Mouse (Mus musculus): ENCODE results near the gene Gm21885. TPM values are rescaled to one million over a fixed set of nuclear protein-coding genes. Genes with fewer than 3 reads are reported as not detected.
"Not testable (repeated sequence)": the region's sequence is repeated elsewhere in the genome, so short reads cannot be mapped to it uniquely, and the experiment has no call there.

Gene Gm21885
- polyA plus RNA-seq, 1 experiment from 2014 or later, result not detected

DNA sequence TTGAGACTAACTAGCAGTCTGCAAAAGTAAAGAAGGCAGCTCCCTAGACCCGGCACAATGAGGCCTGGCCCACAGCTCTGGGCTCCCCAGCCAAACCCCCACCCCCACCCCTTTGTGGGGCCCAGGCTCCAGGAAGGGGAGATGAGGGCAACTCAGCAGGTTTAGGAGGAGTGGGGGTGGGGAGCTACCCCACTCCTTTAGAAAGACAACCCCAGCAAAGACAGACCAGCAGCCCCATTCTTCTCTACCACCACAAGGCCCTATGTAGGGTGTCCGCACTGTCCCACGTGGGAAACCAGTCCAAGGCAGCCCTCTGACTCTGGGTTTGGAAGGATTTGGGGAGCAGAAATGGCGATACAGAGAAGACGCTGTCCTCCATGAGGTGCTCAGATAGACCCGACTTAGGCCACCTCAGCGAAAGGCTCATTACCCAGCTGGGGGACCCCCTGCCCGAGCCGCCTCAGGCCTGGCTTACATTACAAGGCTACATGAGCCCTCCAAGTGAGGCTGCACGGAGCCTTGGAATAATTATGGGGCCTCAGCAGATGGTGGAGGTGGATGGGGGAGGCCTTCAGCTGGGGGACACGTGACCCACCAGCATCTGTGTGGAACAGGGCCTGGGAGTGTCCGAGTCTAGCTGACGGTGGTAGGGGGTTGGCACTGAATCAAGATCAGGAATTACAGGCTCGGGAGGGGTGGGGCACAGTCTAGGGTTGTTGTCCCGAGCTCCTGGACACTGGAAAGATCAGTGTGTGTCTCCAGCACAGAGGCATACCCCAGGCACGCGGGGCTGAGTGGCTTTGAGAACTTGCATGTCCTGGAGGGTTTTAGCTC, 35.5 kb upstream of the Gm21885 start, which contains the start of gene Wfikkn2:
TSS of gene Wfikkn2 (minus strand) at position 51 of the 834 bp plus-strand sequence.
- Histone ChIP-seq H3K9ac (replicated peaks) (no peak within 1 kb of the TSS), H3K9me3 (replicated peaks) (no peaks in the 10 kb centered on the region), H3K27ac (replicated peaks) (peak within 1 kb of the TSS; percentile 48; the same call in 1 of the 2 replicates), H3K4me3 (replicated peaks) (no peak within 1 kb of the TSS), H3K4me2 (no peak within 1 kb of the TSS), H3K4me1 (peaks cover 34% of the 10 kb centered on the region), H3K27me3 (replicated peaks) (0 out of 2 replicates have a peak, but pooled peaks cover 9% of the 10 kb centered on the region), H3K36me3 (no peaks in the 10 kb centered on the region)
- ATAC-seq (ENCODE audit: low FRiP score), result no peak
- 46% methylated on average over 17 of the region's 17 CpGs for WGBS

DNA sequence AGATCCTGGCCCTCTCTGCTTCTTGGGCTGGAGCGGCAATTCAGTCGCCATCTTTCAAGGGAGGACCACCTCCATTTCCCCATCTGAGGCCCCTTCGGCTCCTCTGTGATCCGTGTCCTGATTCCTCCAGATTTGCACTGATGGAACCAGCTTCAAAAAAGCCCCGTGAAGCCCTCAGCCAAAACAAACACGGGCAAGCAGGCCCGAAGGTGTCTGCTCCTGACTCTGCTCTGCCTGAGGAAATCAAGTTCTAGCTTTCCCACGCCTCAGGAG, 34.9 kb upstream of the Gm21885 start:
- ATAC-seq (ENCODE audit: low FRiP score), result no peak
- Histone ChIP-seq H3K9ac (replicated peaks) (no peak overlapping the region), H3K9me3 (replicated peaks) (no peaks in the 10 kb centered on the region), H3K4me3 (replicated peaks) (no peak overlapping the region), H3K27ac (replicated peaks) (peak overlapping the region; percentile 23; the same call in 1 of the 2 replicates), H3K4me2 (no peak overlapping the region), H3K4me1 (peaks cover 34% of the 10 kb centered on the region), H3K36me3 (no peaks in the 10 kb centered on the region), H3K27me3 (replicated peaks) (0 out of 2 replicates have a peak, but pooled peaks cover 9% of the 10 kb centered on the region)
- 62% methylated on average over 8 of the region's 8 CpGs for WGBS

DNA sequence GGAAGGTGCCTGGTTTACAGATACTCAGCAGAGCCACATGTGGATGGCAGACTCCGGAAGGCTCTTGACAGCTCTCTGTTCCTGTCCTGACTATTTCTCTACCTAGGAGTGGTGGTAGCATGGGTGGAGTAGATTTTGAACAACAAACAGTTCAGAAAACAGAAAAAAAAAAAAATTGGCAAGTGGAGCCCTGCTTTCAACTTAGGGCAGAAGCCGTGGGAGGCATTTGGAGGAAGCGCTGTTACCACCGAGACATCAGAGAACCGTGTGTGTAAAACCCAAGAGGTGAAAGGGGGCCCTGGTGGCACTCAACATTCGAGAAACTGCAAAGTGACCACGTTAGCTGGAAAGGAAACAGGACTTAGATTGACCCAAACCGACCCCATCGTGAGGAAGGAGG, 28.5 kb upstream of the Gm21885 start:
- H3K4me1 ChIP-seq, result peaks cover 4% of the 10 kb centered on the region; the same call in 1 of the 2 replicates
- no peaks in the 10 kb centered on the region for H3K36me3 ChIP-seq
- no peaks in the 10 kb centered on the region for H3K27me3 ChIP-seq (replicated peaks)
- WGBS, result 83% methylated on average over 9 of the region's 9 CpGs
- ATAC-seq (ENCODE audit: low FRiP score), result no peak
- no peaks in the 10 kb centered on the region for H3K9me3 ChIP-seq (replicated peaks)
- H3K4me3 ChIP-seq (replicated peaks), result no peak overlapping the region
- no peak overlapping the region for H3K4me2 ChIP-seq
- no peak overlapping the region for H3K9ac ChIP-seq (replicated peaks)
- no peak overlapping the region for H3K27ac ChIP-seq (replicated peaks)

DNA sequence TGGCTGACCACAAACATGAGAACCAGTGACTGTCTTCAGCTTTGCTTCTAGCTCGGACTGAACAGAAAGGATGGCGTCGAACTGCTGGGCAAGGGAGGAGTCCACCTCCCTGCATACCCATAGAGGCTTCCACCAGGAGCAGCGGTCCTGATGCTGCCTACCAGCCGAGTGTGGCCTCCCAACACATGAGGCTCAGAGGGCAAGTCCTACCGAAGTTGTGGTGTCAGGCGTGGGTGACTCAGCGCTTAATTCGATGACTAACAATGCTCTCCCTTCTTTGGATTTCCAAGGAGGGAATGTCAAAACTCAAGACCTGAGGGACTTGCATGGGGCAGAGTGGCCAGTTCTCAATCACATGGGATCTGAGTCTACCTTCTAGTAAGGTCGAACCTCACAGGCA, 28.0 kb upstream of the Gm21885 start:
- no peak overlapping the region for H3K4me3 ChIP-seq (replicated peaks)
- no peak overlapping the region for H3K27ac ChIP-seq (replicated peaks)
- ATAC-seq (ENCODE audit: low FRiP score), result no peak
- peaks cover 4% of the 10 kb centered on the region; the same call in 1 of the 2 replicates for H3K4me1 ChIP-seq
- no peaks in the 10 kb centered on the region for H3K36me3 ChIP-seq
- no peaks in the 10 kb centered on the region for H3K9me3 ChIP-seq (replicated peaks)
- H3K27me3 ChIP-seq (replicated peaks), result no peaks in the 10 kb centered on the region
- H3K9ac ChIP-seq (replicated peaks), result no peak overlapping the region
- H3K4me2 ChIP-seq, result no peak overlapping the region
- 89% methylated on average over 10 of the region's 10 CpGs for WGBS

DNA sequence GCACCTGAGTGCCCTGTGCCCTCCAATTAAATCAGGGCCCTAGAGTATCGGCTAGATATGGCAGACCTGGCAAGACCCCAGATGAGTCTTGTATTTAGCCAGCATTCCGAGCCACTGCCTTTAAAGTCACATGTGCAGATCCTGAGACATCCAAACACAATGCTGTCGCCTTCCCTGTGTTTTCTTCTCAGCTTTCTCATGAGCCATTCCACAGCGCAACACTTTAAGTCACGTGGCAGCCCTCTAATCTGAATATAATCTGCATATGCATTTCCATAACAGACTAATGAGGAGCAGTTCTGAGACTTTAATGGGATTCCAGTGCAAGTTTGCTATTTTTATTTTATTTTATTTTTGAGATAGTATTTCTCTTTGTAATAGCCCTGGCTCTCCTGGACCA, 25.9 kb upstream of the Gm21885 start:
- H3K27me3 ChIP-seq (replicated peaks), result no peaks in the 10 kb centered on the region
- H3K36me3 ChIP-seq, result no peaks in the 10 kb centered on the region
- no peak overlapping the region for H3K9ac ChIP-seq (replicated peaks)
- H3K4me2 ChIP-seq, result no peak overlapping the region
- ATAC-seq (ENCODE audit: low FRiP score), result no peak
- no peaks in the 10 kb centered on the region for H3K9me3 ChIP-seq (replicated peaks)
- H3K4me1 ChIP-seq, result peaks cover 4% of the 10 kb centered on the region; the same call in 1 of the 2 replicates
- 62% methylated on average over 5 of the region's 5 CpGs for WGBS
- no peak overlapping the region for H3K4me3 ChIP-seq (replicated peaks)
- no peak overlapping the region for H3K27ac ChIP-seq (replicated peaks)

DNA sequence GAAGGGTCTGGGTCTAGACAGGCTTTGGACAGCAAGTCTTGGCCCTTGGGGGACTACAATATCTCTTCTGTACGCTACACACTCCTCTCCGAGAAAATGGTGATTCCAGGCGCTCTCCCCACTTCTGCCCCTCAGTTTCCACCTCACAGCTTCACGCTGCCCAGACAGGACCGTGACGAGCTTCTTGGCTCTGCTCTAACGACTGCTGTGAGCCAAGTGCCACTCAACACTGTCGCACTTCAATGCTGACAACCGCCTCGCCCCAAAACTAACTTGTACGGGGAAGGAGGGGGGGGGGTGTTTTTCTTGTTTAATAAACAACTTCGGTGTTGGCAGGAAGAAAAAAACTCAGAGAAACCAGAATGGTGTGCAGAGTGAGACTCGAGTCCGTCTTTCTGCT, 23.7 kb upstream of the Gm21885 start:
- no peaks in the 10 kb centered on the region for H3K27me3 ChIP-seq (replicated peaks)
- ATAC-seq (ENCODE audit: low FRiP score), result no peak
- no peak overlapping the region for H3K4me3 ChIP-seq (replicated peaks)
- H3K27ac ChIP-seq (replicated peaks), result no peak overlapping the region
- H3K4me2 ChIP-seq, result no peak overlapping the region
- no peaks in the 10 kb centered on the region for H3K9me3 ChIP-seq (replicated peaks)
- peaks cover 4% of the 10 kb centered on the region; the same call in 1 of the 2 replicates for H3K4me1 ChIP-seq
- no peak overlapping the region for H3K9ac ChIP-seq (replicated peaks)
- H3K36me3 ChIP-seq, result no peaks in the 10 kb centered on the region
- WGBS, result 79% methylated on average over 14 of the region's 14 CpGs

DNA sequence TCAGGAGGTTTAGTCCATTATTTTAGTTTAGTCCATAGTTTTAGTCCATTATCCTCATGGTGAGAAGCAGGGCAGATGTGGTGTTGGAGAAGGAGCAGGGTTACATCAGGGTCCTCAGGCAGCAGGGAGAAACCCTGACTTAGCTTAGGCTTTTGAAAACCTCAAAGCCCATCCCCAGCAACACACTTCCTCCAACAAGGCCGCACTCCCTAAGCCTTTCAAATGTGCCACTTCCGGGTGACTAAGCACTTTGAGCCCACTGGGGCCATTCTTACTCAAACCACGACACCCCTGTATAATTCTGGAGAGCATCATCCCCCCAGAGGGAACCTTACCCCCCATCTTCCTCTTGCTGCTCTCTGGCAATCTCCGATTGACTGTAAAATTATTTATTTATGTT, 21.9 kb upstream of the Gm21885 start:
- Histone ChIP-seq H3K36me3 (no peaks in the 10 kb centered on the region), H3K9ac (replicated peaks) (no peak overlapping the region), H3K4me3 (replicated peaks) (no peak overlapping the region), H3K4me2 (no peak overlapping the region), H3K9me3 (replicated peaks) (no peaks in the 10 kb centered on the region), H3K27ac (replicated peaks) (no peak overlapping the region), H3K27me3 (replicated peaks) (no peaks in the 10 kb centered on the region), H3K4me1 (peaks cover 6% of the 10 kb centered on the region)
- no peak for ATAC-seq (ENCODE audit: low FRiP score)
- 53% methylated on average over 4 of the region's 4 CpGs for WGBS

DNA sequence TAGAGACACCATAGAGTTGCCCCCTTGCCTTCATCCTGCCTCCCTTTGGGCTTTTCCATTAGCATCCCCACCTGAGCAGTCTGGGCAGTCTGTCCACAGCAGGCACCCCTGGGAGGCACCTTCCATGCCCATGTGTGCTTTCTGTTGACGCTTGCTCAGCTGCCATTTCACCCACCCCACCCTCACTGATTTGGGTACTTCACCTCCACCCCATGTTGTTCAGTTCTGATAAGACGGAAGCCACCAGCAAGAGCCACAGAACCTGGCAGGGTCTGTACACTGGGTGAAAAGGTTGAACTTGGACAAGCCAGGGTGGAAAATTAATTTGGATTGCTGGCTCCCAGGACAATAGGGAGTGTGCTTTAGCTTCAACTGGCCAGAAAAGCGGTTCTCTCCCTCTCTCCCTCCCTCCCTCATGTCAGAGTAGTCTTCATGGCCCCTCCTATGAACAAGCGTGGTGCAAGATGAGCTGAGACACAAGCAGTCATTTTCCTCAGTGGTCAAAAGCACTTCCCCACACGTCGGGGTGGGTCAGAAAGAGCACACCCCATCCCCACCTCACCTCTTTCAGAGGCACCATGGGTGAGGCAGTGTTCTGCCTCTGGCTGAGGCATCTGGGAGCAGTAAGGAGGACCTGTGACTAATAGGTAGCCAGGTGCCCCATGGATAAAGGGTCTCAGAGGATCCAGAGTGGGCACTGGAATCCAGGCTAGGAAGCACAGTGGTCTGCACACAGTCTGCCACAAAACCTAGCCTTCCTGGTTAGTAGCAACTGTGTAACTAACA, 19.9 kb upstream of the Gm21885 start:
- Histone ChIP-seq H3K9me3 (replicated peaks) (no peaks in the 10 kb centered on the region), H3K9ac (replicated peaks) (no peak overlapping the region), H3K27me3 (replicated peaks) (no peaks in the 10 kb centered on the region), H3K4me1 (peaks cover 10% of the 10 kb centered on the region; the same call in 1 of the 2 replicates), H3K4me3 (replicated peaks) (no peak overlapping the region), H3K27ac (replicated peaks) (no peak overlapping the region), H3K4me2 (no peak overlapping the region), H3K36me3 (no peaks in the 10 kb centered on the region)
- WGBS, result 72% methylated on average over 6 of the region's 6 CpGs
- ATAC-seq (ENCODE audit: low FRiP score), result no peak

DNA sequence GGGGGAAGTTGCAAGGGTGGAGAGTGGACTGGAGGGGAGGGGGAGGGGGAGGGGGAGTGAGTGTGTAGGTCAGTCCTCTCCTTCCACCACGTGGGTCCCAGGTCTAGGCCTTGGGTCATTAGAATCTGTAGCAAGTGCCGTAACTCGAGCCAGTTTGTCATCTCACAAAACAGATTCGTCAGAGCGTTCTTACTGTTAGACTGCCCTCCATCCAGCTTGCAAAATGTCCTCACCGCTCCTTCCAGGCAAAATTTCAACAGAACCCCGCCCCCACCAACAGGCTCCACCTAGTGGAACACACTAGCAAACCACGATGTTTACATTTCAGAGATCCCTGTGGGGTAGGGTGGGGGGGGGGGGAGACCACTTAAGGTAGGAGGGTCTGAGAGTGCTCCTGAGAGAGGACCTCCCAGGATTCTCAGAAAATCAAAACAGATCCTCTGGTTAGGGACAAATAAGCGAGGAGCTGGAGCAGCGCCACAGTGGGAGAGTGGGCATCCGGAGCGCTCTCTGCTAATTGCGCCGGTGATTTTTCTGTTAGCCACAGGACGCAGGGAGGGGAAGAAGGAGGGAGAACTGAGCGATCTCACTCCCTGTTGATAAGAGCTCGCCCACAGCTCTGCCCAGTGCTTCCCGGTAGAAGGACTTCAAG, 16.4 kb upstream of the Gm21885 start:
- Histone ChIP-seq H3K27me3 (replicated peaks) (no peaks in the 10 kb centered on the region), H3K4me3 (replicated peaks) (peak overlapping the region; percentile 36), H3K4me2 (peak overlapping the region; percentile 66), H3K9me3 (replicated peaks) (no peaks in the 10 kb centered on the region), H3K9ac (replicated peaks) (peak overlapping the region; percentile 36), H3K4me1 (peaks cover 10% of the 10 kb centered on the region; the same call in 1 of the 2 replicates), H3K36me3 (no peaks in the 10 kb centered on the region), H3K27ac (replicated peaks) (peak overlapping the region; percentile 58)
- ATAC-seq (ENCODE audit: low FRiP score), result peak; percentile 74; the same call in 1 of the 2 replicates
- WGBS, result under 1% methylated on average over 18 of the region's 18 CpGs

DNA sequence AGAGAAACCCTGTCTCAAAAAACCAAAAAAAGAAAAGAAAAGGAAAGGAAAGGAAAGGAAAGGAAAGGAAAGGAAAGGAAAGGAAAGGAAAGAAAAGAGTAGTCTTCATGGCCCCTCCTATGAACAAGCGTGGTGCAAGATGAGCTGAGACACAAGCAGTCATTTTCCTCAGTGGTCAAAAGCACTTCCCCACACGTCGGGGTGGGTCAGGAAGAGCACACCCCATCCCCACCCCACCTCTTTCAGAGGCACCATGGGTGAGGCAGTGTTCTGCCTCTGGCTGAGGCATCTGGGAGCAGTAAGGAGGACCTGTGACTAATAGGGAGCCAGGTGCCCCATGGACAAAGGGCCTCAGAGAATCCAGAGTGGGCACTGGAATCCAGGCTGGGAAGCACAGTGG, 15.5 kb upstream of the Gm21885 start:
- H3K4me3 ChIP-seq (replicated peaks); H3K27ac ChIP-seq (replicated peaks); H3K27me3 ChIP-seq (replicated peaks); ATAC-seq (ENCODE audit: low FRiP score); H3K36me3 ChIP-seq; H3K4me2 ChIP-seq; H3K9ac ChIP-seq (replicated peaks); H3K9me3 ChIP-seq (replicated peaks): not testable (repeated sequence)
- H3K4me1 ChIP-seq, result peaks cover 10% of the 10 kb centered on the region; the same call in 1 of the 2 replicates
- 87% methylated on average over 3 of the region's 3 CpGs for WGBS

DNA sequence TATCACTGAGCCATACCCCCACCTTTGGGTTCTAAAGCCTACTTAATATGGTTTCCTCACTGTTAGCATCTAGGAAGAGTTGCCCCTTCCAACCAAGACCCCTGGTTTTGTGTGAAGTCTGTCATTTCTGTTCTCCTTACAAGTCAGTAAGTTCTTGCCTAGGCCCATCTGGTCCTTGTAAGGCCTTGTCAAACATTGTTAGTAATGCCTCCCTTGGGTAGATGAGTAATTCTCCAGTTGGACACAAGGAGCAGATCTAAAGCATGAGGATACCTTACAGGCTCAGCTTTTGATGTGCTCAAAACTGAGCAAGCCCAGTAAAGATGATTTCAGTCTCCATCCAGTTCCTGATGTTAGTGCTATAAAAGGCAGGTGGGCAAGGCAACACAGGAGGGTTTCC, 12.9 kb upstream of the Gm21885 start:
- Histone ChIP-seq H3K27ac (replicated peaks) (no peak overlapping the region), H3K9me3 (replicated peaks) (no peaks in the 10 kb centered on the region), H3K4me1 (peaks cover 10% of the 10 kb centered on the region; the same call in 1 of the 2 replicates), H3K36me3 (no peaks in the 10 kb centered on the region), H3K4me2 (no peak overlapping the region), H3K9ac (replicated peaks) (no peak overlapping the region), H3K4me3 (replicated peaks) (no peak overlapping the region), H3K27me3 (replicated peaks) (no peaks in the 10 kb centered on the region)
- no peak for ATAC-seq (ENCODE audit: low FRiP score)

Data from neural tube, embryonic 15.5 days (tissue).